Mouse (Mus musculus) heart, postnatal 0 days (tissue): ENCODE measurements at regions not wholly inside any gene's neighbourhood (a gene's known extent, or its start where the extent isn't known, plus 50 kb on each side); places are given as distances from the start of the nearest gene placed in this dataset.
A peak's percentile ranks its signal among the peaks of the same experiment; 100 is the strongest.

Experiments
- ATAC-seq: fragments of 200-750 bp; cut with Nextera tagmentation; 2 replicates; pipeline ENCODE4 v1.8.0; 2017; ENCODE audit warnings: low read depth, moderate number of reproducible peaks, moderate library complexity; ENCODE audit not compliant: insufficient read depth
- DNase-seq: peaks from one replicate; pipeline ENCODE4 v3.0.0-alpha.2; 2016; ENCODE audit warnings: low spot score
- H3K27ac ChIP-seq: fragments of 300-500 bp; sonication (generic); 2 replicates; pipeline ENCODE4 v1.5.1; 2014; ENCODE audit warnings: low read depth, mild to moderate bottlenecking
- H3K27me3 ChIP-seq: fragments of 300-500 bp; sonication (generic); 2 replicates; pipeline ENCODE4 v1.6.1; 2014; ENCODE audit warnings: low read length, mixed read lengths; ENCODE audit not compliant: control insufficient read depth, insufficient read depth
- H3K36me3 ChIP-seq: fragments of 300-500 bp; sonication (generic); replicated peaks from 2 replicates; pipeline ENCODE4 v1.6.1; 2014; ENCODE audit warnings: low read length, mixed read lengths; ENCODE audit not compliant: control insufficient read depth, insufficient read depth
- H3K4me1 ChIP-seq: fragments of 300-500 bp; sonication (generic); 2 replicates; pipeline ENCODE4 v1.6.1; 2014; ENCODE audit warnings: antibody characterized with exemption; ENCODE audit not compliant: control insufficient read depth, insufficient read depth
- H3K4me2 ChIP-seq: fragments of 300-500 bp; sonication (generic); 2 replicates; pipeline ENCODE4 v1.6.1; 2014; ENCODE audit warnings: low read depth, mild to moderate bottlenecking, low read length, moderate library complexity
- H3K4me3 ChIP-seq: fragments of 300-500 bp; sonication (generic); 2 replicates; pipeline ENCODE4 v1.5.1; 2014; ENCODE audit warnings: low read depth, low read length
- H3K9ac ChIP-seq: fragments of 300-500 bp; sonication (generic); replicated peaks from 2 replicates; pipeline ENCODE4 v1.6.1; 2014; ENCODE audit warnings: low read depth, low read length, mixed read lengths
- H3K9me3 ChIP-seq: fragments of 300-500 bp; sonication (generic); replicated peaks from 2 replicates; pipeline ENCODE4 v1.6.1; 2016; ENCODE audit warnings: low read length; ENCODE audit not compliant: control insufficient read depth
- CTCF ChIP-seq: IDR thresholded peaks from 2 replicates; pipeline ENCODE4 v1.5.1; 2016; ENCODE audit warnings: antibody characterized with exemption, control low read depth, low read depth
- EP300 ChIP-seq: IDR thresholded peaks from 2 replicates; pipeline ENCODE4 v1.6.1; 2016; ENCODE audit warnings: antibody characterized with exemption, low read depth
- WGBS: fragments of 180-500 bp; shearing (Covaris S2); extraction: QIAGEN DNeasy Blood & Tissue Kit; methylation state at CpG from one replicate; pipeline ENCODE4 v1.1.7; 2014; 5-methylcytosine and 5-hydroxymethylcytosine counted together

DNA sequence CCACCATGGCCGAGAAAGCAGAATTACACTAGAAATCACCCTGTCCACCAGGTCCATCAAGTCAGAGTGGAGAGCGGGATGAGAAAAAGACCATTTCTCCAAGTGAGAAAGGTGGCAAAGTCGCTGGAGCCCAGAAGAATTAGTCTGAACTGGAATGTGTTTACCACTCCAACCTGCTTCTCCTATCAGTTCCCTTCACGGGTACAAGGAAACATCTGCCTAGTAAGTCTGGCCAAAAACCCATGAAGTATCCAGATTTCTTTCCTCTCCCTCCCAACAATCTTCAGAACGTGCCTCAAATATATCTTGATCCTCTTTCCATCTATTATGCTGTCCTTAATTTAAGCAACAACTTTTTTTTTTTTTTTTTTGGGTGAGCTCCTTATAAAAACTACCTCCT, 94.2 kb upstream of the Jun start:
- H3K27ac ChIP-seq, result no peak overlapping the region
- no peak overlapping the region for H3K4me2 ChIP-seq
- WGBS, result 70% methylated on average over 5 of the region's 5 CpGs
- H3K4me3 ChIP-seq, result no peak overlapping the region
- H3K27me3 ChIP-seq, result no peaks in the 10 kb centered on the region
- H3K9ac ChIP-seq, result no peak overlapping the region
- TF ChIP-seq CTCF (no peak), EP300 (no peak)
- no peaks in the 10 kb centered on the region for H3K9me3 ChIP-seq
- ATAC-seq, result no peak
- no peaks in the 10 kb centered on the region for H3K4me1 ChIP-seq
- H3K36me3 ChIP-seq, result no peaks in the 10 kb centered on the region
- DNase-seq, result no peak

DNA sequence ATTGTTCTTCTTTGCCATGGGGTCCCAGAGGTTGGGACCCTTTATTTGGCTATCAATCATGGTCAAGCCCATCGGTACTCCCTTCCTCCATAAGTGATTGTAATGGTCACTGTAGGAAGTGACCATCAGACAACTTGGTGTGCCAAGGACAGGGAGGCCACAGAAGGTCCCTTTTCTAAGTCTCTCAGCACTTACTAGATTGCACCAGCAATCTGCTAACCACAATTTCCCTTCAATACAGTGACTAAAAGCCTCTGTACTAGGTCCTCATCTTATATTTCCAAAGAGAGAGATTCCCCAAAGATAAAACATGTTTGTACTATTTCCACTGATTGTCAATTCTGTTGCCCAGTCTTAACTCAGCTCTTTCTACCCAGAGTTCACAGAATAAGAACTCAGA, 96.6 kb upstream of the Jun start:
- DNase-seq, result no peak
- no peak for TF ChIP-seq CTCF
- no peak for TF ChIP-seq EP300
- Histone ChIP-seq H3K27ac (no peak overlapping the region), H3K4me1 (peaks cover 6% of the 10 kb centered on the region), H3K9me3 (no peaks in the 10 kb centered on the region), H3K4me2 (no peak overlapping the region), H3K9ac (no peak overlapping the region), H3K27me3 (no peaks in the 10 kb centered on the region), H3K36me3 (no peaks in the 10 kb centered on the region), H3K4me3 (no peak overlapping the region)
- 60% methylated on average over 1 of the region's 1 CpGs for WGBS
- ATAC-seq, result no peak

DNA sequence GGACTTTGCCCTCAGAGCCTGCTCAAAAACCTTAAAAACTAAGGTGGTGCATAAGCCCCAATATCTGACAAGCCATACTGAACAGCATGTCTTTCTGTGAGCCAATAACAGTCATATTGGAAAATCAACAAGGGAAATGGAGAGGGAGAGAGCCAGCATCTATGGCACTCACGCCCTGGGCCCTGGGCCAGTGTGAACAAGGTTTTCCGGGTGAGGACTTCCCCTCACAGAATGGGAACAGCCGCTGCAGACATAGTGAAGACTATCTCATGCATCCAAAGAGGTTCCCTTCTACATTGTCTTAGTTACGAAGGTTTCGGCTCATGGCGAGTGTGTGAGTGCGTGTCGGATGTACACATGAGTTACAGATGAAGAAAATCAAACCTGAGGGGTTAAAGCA, 99.7 kb upstream of the Jun start:
- Histone ChIP-seq H3K4me3 (no peak overlapping the region), H3K9ac (no peak overlapping the region), H3K4me2 (no peak overlapping the region), H3K36me3 (no peaks in the 10 kb centered on the region), H3K9me3 (no peaks in the 10 kb centered on the region), H3K4me1 (peaks cover 33% of the 10 kb centered on the region), H3K27ac (0 out of 2 replicates have a peak overlapping the region, but pooled peaks have one; percentile 3), H3K27me3 (no peaks in the 10 kb centered on the region)
- no peak for TF ChIP-seq CTCF
- TF ChIP-seq EP300, result no peak
- no peak for DNase-seq
- no peak for ATAC-seq
- 71% methylated on average over 8 of the region's 8 CpGs for WGBS

- TF ChIP-seq EP300 (no peak), CTCF (no peak)
- Histone ChIP-seq H3K4me3 (no peak overlapping the region), H3K4me1 (peaks cover 40% of the 10 kb centered on the region), H3K36me3 (no peaks in the 10 kb centered on the region), H3K9ac (no peak overlapping the region), H3K27me3 (no peaks in the 10 kb centered on the region), H3K27ac (no peak overlapping the region), H3K9me3 (no peaks in the 10 kb centered on the region), H3K4me2 (no peak overlapping the region)
- WGBS, result 63% methylated on average over 4 of the region's 4 CpGs
- ATAC-seq (no peak), DNase-seq (no peak)
Measured at GRCm38 (mm10) chr4:95152431-95153115, 100.6 kb upstream of the Jun start.

- WGBS, result 5% methylated on average over 6 of the region's 6 CpGs
- ATAC-seq, result peak; percentile 89
Measured at GRCm38 (mm10) chr4:95153737-95154287, 101.8 kb upstream of the Jun start.

GRCm38 (mm10) chr4:95154377-95154776, 102.4 kb upstream of the Jun start:
- ATAC-seq, result no peak
- Histone ChIP-seq H3K4me3 (no peak overlapping the region), H3K9ac (no peak overlapping the region), H3K27me3 (no peaks in the 10 kb centered on the region), H3K27ac (peak overlapping the region; percentile 78), H3K4me1 (peaks cover 40% of the 10 kb centered on the region), H3K9me3 (no peaks in the 10 kb centered on the region), H3K36me3 (no peaks in the 10 kb centered on the region), H3K4me2 (peak overlapping the region; percentile 16; the same call in 1 of the 2 replicates)
- TF ChIP-seq EP300 (no peak), CTCF (no peak)
- WGBS, result 53% methylated on average over 14 of the region's 14 CpGs
- DNase-seq, result no peak

More at GRCm38 (mm10) chr4:95153737-95154287, 101.8 kb upstream of the Jun start:
- no peaks in the 10 kb centered on the region for H3K36me3 ChIP-seq
- DNase-seq, result peak; percentile 76
- H3K9me3 ChIP-seq, result no peaks in the 10 kb centered on the region
- no peak overlapping the region for H3K4me3 ChIP-seq
- H3K4me2 ChIP-seq, result peak overlapping the region; percentile 16; the same call in 1 of the 2 replicates
- no peaks in the 10 kb centered on the region for H3K27me3 ChIP-seq
- H3K4me1 ChIP-seq, result peaks cover 40% of the 10 kb centered on the region
- H3K9ac ChIP-seq, result no peak overlapping the region
- peak overlapping the region; percentile 78 for H3K27ac ChIP-seq
- TF ChIP-seq CTCF (no peak), EP300 (peak; percentile 65; the same call in 1 of the 2 replicates)
